Mouse (Mus musculus) mouse trophoblast stem cell (cell line): ENCODE measurements around the gene Zg16.

ENCODE experiments used
- in situ Hi-C, 2 experiments: fragments of 300-500 bp; cut with MseI, MboI; formaldehyde crosslinking; loops; 2 replicates in 1 of 2; 3 replicates in 1 of 2; pipeline ENCODE4 v1.15.1; 2025

Zg16 gene

DNA sequence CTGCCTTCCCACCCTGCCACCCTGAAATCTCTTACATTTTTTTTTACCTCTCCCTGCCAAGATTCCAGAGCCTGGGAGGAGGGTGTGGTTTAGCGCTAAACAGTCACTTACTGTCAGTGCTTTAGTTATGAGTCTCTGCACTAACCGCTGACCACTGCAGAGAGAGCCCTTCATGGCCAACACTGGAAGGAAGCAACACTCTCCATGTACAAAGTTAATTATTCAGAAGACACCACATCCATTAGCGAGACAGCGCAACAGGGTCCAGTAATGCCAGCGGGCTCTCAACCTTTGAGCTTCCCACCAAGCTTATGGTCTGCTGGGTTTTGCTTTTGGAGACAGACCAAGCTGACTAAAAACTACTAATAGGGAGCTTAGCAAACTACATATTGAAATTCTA lies 10.9 kb downstream of the Zg16 start:
- in situ Hi-C loops = no loop called here

DNA sequence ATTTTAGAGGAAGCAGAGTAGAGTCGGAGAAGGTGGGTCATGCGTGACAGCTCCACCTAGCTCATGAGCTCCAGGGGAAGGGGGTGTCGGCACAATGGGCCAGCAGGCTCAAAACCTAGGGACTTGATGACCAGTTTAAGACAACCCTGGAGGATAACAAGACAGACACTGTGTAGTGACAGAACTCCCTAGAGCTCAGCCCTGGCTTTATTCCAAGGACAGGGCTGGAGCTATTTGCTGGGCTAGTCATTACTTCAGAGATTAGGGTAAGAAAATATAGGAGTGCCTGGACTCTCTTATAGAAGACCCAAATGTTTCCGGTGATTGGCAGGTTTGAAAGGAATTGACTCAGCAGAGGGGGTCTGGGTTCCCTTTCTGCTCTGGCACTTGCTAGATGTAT lies 13.9 kb downstream of the Zg16 start:
- in situ Hi-C loops = no loop called here

DNA sequence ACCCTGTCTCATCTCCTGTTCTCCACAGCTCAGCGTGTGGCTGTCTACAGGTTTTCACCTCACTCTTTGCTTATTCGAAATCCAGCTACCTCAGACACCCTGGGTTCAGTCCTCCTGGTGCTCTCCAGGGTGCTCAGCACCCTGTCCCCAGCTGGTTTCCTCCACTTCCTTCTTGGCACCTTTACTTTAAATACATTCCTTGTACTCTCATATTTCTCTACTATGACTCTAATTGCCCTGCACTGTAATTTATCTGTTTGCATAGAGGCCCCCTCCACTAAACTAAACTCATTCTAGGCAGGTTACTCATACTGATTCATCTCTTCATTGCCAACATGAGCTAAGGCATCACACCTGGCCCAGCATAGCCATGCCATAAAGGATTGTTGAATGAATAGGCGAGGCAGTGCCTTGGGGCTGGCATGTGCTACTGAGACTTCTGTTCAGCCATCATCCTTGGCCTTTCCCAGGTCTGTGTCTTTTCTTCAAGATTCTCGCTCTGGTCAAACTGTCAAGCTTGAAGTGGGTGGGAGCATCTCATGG lies 16.2 kb downstream of the Zg16 start:
- in situ Hi-C loops = no loop called here

DNA sequence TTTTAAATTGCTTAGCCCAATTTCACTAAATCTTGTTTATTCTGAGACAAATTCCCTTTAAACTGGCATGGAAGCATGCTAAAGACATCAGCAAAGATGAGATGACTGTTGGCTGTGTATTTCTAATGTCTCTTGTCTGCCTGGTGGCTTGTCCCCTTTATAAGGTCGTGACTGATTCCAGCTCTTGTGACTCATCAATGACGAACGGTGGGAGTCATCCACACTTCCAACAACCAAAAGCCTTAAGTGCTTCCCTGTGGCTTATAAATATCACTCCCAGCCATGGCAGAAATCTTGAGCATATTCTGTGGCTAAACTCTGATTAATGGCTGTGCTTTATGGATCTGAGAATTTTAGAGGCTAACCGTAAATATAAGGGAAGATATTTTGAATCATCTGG lies 20.8 kb downstream of the Zg16 start:
- in situ Hi-C loops = no loop called here

DNA sequence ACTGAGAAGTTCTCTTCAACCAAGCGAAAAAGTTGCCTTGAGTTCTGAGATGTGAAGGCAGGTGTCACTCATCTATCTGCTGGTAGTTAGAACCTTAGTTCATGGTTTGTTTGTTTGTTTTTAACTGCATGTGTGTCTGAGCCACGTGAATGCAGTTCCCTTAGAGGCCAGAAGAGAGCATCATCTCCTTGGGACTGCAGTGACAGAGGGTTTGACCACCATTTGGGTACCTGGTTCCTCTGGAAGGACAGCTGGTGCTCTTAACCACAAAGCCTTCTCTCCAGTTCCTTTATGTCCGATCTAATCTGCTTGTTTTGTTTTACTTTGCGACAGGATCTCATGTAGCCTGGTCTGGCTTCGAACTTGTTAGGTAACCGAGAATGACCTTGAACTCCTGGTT lies 21.6 kb downstream of the Zg16 start:
- in situ Hi-C loops = no loop called here

DNA sequence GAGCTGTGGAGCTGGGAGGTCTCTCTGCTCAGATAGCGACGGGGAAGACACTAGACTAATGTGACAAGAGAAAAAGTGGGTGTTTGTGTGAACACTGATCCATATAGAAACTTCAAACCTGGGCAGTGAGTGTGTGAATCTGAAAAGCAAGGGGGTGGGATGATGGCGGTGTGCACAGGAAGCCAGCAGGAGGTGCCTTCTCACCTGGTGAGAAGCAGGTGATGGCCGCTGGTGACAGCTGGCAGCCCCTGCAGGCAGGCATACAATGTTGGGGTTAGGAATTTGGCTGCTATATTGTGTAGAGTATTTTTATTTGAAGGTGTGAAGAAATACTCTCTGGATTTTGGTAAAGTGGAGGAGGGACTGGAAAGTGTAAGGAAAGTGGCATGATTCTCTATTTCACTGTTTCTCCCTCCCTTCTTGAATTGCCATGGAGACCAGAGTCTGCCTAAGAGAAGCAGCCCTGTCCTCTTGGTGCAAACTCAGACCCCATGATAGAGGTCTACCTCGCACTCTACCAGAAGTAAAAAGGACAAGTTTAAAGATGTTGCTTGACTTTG lies 32.0 kb downstream of the Zg16 start:
- in situ Hi-C loops = no loop called here

DNA sequence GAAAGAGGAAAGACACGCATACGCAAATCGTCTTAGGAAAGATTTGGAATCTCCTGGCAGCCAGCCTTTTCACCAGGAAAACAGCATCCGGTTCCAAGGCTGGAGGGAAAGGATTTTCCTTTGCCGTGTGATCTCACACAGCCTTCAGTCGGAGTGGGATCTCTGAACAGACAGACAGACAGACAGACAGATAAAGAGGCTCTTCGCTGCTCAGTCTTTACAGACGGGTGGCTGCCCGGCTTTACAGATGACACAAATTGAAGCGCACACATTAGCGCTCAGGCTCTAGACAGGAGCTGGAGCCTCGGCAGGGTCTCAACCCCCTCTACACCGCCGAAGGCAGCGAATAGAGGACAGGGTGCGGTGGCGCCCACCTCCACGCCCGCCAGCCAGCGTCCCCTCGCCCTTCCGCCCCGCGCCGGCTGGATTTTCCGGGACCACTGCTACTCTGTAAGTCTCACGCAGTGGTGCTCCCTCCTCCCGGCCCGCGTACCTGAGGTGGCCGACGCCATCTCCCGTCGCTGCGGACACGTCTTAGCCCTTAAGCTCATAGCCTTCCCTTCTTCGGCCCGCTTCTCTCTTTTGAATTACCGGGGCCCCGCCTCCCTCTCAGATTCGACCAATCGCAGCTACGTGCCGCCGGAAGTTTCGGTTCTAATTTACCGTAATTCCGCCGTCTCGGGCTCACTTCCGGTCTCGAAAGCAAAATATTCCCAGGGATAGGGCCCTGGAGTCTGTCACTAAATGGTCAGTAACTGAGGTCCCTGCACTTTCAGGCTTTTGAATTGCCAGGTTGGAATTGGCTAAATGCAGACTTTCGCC lies 45.1 kb downstream of the Zg16 start, which contains the start of gene Kif22:
Gene Kif22, minus strand, starts transcription at position 621 of the 822 bp plus-strand sequence.
- in situ Hi-C loops = no loop called here

DNA sequence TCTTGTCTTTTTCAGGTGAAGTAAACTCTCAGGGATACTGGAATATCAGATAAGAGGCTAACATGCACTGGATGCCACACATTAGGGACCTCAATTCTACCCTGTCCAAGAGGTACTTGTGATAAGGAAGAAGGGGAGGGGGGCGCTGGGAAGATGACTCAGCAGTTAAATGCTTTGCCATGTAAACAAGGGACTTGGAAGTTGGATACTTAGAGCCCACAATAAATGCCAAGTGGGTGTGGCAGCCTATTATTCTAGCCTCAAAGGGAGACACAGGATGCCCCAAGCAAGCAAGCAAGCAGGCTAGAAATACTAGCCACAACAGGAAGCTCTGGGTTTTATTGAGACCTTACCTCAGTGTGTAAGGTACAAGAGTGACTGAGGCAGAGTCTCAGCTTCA lies 55.9 kb downstream of the Zg16 start:
- in situ Hi-C loops = no loop called here

DNA sequence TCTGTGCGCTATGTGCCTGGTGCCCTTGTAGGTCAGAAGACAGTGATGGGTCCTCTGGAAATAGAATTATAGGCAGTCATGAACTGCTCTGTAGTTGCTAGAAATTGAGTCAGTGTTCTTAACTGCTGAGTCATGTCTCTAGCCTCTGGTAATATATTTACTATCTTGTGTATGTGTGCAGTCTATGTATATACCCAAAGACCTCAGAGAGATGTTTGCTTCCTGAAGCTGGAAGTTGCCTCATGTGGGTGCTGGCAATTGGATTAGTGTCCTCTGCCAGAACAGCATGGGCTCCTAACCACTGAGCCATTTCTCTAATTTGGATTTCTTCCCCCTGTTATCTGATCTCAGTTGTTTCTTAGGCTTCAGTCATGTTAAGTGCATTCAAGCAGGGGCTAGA lies 57.0 kb downstream of the Zg16 start:
- in situ Hi-C loops = no loop called here

DNA sequence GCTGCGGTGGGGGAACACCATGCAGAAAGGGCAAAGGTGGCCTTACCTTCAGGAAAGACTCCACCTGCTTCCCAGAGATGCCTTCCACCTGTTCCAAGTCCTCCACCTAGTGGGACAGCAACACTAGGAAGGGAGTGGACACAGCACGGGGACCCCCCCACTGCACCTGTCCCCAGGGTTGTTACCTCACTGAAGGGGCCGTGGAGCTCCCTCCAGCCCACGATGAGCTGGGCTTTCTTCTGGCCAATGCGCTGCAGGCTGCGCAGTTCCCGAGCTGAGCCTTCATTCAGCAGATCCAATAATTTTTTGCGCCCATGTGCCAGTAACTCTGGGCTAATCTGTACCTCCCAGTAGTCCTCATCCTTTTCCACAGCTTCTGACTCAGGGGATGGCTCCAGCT lies 59.2 kb downstream of the Zg16 start:
- in situ Hi-C loops = no loop called here

DNA sequence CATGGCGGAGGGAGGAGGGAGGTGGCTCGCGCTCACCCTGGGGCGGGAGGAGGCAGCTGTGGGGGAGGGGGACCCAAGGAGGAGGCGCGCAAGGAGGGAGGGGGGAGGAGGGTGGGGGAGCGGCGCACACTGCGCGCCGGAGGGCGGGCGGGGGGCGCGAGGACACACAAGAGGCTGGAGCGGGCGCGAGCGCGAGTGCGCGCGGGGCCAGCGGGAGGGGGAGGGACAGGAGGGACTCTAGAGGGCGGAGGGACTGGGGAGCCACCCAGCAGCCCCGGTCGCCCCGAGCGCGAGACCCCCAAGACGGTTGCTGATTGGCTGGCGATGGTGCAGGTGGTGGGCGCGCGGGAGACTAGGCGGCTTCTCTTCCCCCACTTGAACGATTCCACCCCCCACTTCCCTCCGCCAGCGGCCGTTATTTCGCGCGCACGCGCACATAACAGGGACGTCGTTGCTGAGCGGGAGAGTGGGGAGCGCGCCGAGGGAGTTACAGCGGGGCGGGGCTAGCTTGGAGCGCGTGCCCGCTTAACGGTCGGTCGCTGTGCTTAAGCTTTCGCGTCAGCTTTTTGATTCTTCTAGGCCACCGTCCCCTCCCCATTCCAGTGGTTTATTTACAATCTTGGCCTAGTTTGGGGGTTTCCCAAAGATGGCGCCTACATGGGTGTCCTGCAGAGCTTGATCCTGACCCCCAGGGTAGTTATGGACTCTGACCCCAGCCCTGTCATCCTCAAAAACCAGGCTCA lies 60.0 kb downstream of the Zg16 start, which contains the start of gene Maz:
Gene Maz, minus strand, starts transcription at position 54 of the 743 bp plus-strand sequence.
- in situ Hi-C loops = no loop called here

DNA sequence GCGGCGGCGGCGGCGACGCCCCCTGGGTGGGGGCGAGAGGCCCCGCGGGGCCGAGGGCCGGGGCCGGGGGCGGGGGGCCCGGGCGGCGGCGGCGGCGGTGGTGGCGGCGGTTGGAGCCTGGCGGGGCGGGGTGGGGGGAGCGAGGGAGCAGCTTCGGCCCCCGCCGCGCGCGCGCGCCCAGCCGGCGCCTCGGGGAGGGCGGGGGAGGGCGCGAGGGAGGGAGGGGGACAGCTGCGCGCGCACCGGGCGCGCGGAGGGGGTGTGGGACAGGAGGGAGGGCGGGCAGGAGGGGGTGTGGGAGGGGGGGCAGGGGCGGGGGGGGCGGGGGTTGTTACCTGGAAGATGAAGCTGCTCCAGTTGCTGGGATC lies 60.5 kb downstream of the Zg16 start:
- in situ Hi-C loops = no loop called here

DNA sequence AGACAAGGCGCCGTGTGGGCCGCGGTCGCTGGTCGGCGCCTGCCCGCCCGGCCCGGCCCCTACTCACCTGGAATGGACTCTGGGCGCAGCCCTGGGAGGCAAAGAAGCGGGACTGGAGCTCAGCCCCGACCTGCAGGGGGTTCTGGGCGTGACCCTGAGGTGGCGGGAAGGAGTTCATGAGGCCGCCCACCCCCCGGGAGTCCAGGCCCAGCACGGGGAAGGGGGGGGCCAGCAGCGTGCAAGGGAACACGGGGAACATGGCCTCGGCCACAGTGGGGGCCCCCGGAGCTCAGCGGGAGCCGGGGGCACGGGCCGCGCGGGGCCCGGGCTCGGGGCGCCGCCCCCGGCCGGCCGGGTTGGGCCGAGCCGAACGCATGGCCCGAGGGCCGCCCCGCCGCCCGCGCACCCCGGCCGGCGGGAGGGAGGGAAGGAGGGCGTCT lies 60.9 kb downstream of the Zg16 start:
- in situ Hi-C loops = no loop called here

DNA sequence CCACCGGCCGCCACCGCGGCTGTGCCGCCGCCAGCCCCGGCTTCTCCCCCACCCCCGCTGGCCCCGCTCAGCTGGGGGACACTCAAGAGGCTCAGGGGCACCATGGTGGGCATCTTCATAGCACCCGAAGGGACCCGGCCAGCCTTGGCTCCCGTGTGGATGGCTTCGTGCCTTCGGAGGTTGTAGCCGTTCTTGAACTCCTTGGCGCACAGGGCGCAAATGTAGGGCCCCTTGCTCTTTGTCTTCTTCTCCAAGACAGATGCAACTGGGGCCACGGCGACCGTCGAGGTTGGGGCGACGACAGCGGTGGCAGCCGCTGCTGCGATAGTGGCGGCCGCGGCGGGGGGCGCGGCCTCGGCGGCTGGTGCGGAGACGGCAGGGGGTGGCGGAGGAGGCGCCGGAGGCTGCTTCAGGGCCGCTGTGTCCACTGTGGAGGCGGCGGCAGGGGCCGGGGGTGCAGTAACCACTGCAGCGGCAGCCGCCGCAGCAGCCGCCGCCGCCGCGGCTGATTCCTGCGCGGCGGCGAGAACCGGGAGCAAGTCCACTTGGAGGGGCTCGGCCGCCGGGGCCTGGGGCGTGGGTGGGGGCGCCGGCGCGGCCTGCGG lies 61.5 kb downstream of the Zg16 start:
- in situ Hi-C loops = no loop called here

DNA sequence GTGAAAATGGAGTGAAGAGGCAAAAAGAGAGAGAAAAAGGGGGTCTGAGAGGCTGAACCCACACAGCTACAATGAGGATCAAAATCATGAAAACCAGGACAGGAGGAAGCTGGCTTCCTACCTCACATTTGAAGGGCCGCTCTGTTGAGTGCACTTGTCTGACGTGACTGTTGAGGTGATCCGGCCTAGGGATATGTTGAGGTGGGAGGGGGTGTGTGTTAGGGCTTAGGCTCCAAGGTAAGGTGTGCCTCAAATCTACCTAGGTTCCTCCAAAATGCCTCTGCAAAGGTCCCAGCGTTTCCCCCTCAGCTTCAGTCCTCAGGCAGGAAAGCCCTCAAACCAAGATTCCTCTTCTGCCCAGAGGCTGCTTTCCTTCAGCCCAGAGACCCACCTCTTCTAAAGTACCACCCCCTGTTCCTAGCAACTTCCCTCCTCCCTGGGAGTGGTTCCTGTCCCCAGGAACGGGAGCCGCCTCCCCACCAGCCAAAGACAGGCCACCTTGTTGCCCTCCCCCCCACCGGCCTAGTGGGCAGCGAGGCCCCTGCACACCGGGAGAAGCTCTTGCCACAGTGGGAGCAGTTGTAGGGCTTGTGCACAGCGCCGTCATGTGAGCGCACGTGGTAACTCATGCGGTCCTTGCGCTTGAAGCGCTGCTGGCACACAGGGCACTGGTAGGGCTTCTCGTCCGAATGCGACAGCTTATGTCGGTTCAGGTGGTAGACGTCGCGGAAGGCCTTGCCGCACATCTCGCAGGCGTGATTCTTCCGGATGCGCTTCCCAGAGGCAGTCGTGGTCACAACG lies 62.2 kb downstream of the Zg16 start:
- in situ Hi-C loops = no loop called here

DNA sequence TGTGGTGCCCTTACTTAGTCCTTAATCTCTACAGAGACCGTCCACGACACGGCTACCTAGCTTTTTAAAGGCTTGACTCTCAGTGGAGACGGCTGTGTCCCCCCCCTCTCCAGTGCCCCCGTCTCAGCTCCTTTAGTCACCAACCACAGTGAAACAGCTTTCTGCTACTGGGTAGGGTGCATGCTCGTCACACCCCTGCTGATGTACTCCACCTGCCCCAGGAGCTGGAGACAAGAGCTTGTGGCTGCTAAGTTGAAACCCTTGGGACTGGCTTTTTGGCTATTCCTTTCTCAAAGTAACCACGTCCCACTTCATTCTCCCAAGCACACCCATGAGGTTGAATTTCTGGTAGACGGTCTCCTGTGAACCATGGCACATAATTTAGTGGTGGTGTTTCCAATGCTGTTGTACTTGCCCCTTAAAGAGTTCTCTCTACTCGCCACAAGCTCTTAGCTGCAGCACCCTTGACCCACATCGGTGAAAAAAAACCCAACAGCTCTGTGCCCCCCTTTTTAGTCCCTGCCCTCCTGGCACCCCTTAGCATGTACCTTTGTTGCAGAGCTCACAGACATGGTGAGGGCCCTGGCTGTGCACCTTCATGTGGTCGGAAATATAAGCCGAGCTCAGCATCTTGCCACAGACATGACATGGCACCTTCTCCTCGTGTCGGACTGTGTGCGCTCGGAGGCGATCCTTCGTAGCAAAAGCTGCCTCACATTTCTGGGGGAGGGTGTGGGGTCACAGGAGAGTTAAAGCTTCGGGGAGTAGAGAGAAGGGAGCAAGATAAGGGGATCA lies 63.0 kb downstream of the Zg16 start:
- in situ Hi-C loops = no loop called here

DNA sequence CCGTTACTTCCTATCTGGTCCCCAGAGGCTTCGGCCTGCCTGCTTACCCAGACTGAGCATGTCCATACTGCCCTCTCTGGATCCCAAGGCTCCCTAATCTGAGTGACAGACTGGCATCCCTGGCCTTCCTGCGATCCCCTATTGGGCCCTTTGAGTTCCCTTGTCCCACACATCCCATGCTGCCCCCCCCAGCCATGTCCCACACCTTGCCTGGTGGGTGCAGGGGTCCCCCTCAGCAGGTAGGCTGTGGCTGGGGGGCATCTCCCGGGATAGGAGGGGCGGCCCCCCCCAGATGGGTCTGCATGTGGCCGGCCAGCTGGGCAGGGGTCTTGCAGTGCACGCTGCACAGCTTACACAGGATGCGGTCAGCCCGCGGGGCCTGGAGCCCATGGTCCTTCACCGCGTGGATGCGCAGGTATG lies 63.8 kb downstream of the Zg16 start:
- in situ Hi-C loops = no loop called here

DNA sequence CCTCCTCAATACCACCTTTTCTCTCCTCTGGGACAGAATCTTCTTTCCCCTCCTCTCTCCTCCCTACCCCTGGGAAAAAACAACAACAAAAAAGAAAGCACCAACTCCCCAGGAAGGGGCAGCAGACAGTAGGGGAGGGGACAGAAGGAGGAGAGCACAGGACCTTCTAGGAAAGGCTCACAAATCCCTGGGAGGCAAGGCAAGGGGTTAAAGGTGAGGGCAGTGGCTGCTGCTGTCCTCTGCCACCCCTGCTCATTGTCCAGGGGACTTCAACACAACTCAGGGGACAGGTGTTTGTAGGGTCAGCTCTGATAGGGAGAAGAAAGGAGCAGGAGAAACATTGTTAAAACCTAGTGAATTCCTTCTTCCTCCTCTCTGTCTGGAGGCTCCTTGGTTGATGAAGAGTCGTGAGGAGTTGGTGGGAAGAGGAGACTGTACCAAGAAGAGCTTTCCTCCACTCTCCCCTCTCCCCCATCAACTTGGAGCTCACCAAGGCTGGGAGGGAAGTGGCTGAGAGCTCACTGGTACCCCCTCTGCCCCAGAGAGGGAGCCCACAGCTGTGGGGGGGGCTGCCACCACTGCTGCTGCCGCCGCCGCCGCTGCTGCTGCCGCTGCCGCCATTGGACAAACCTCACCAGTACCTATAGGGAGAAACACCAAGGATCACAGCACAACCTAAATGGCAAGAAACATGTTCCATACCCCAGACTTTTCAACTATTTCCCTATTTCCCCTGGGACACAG lies 64.4 kb downstream of the Zg16 start:
- in situ Hi-C loops = no loop called here
